Mouse (Mus musculus): ENCODE results near the gene Ccnt1. TPM values are rescaled to one million over a fixed set of nuclear protein-coding genes. Genes with fewer than 3 reads are reported as not detected.
"Not testable (repeated sequence)": the region's sequence is repeated elsewhere in the genome, so short reads cannot be mapped to it uniquely, and the experiment has no call there.

The Ccnt1 gene
- polyA plus RNA-seq, 1 experiment from 2014 or later, result 56.0 TPM

GRCm38 (mm10) chr15:98513676-98514075 is 57.0 kb downstream of the Ccnt1 start:
- ATAC-seq (replicated peaks; ENCODE audit: low FRiP score); H3K27ac ChIP-seq (ENCODE audit: low read depth, low read length); H3K4me2 ChIP-seq; H3K9me3 ChIP-seq (ENCODE audit: control insufficient read depth, low read length); H3K4me3 ChIP-seq (ENCODE audit: low read depth, low read length); DNase-seq (ENCODE audit: low spot score); H3K4me1 ChIP-seq (replicated peaks; ENCODE audit: control insufficient read depth, insufficient read depth, low read length); H3K9ac ChIP-seq (ENCODE audit: low read depth, low read length); H3K36me3 ChIP-seq (ENCODE audit: control insufficient read depth, insufficient read depth, low read length); H3K27me3 ChIP-seq (replicated peaks; ENCODE audit: control insufficient read depth, insufficient read depth, low read length): not testable (repeated sequence)
- WGBS, result 59% methylated on average over 3 of the region's 3 CpGs

GRCm38 (mm10) chr15:98512799-98513321 is 57.9 kb downstream of the Ccnt1 start:
- H3K4me2 ChIP-seq, result no peak overlapping the region
- no peak overlapping the region for H3K9ac ChIP-seq (ENCODE audit: low read depth, low read length)
- H3K4me1 ChIP-seq (replicated peaks; ENCODE audit: control insufficient read depth, insufficient read depth, low read length), result peaks cover 6% of the 10 kb centered on the region; the same call in 1 of the 2 replicates
- H3K27ac ChIP-seq (ENCODE audit: low read depth, low read length), result no peak overlapping the region
- 60% methylated on average over 17 of the region's 17 CpGs for WGBS
- DNase-seq (ENCODE audit: low spot score) (no peak), ATAC-seq (replicated peaks; ENCODE audit: low FRiP score) (no peak)
- H3K36me3 ChIP-seq (ENCODE audit: control insufficient read depth, insufficient read depth, low read length), result peaks cover 4% of the 10 kb centered on the region; the same call in 1 of the 2 replicates
- H3K27me3 ChIP-seq (replicated peaks; ENCODE audit: control insufficient read depth, insufficient read depth, low read length), result no peaks in the 10 kb centered on the region
- H3K4me3 ChIP-seq (ENCODE audit: low read depth, low read length), result no peak overlapping the region
- H3K9me3 ChIP-seq (ENCODE audit: control insufficient read depth, low read length), result no peaks in the 10 kb centered on the region

- H3K4me1 ChIP-seq (replicated peaks; ENCODE audit: control insufficient read depth, insufficient read depth, low read length), result peaks cover 6% of the 10 kb centered on the region; the same call in 1 of the 2 replicates
- no peak overlapping the region for H3K4me3 ChIP-seq (ENCODE audit: low read depth, low read length)
- H3K36me3 ChIP-seq (ENCODE audit: control insufficient read depth, insufficient read depth, low read length), result no peaks in the 10 kb centered on the region
- 48% methylated on average over 8 of the region's 8 CpGs for WGBS
- H3K4me2 ChIP-seq, result no peak overlapping the region
- no peak overlapping the region for H3K9ac ChIP-seq (ENCODE audit: low read depth, low read length)
- no peak for ATAC-seq (replicated peaks; ENCODE audit: low FRiP score)
- no peaks in the 10 kb centered on the region for H3K27me3 ChIP-seq (replicated peaks; ENCODE audit: control insufficient read depth, insufficient read depth, low read length)
- no peak overlapping the region for H3K27ac ChIP-seq (ENCODE audit: low read depth, low read length)
- no peak for DNase-seq (ENCODE audit: low spot score)
- H3K9me3 ChIP-seq (ENCODE audit: control insufficient read depth, low read length), result no peaks in the 10 kb centered on the region
These were observed 58.5 kb downstream of the Ccnt1 start for GRCm38 (mm10) chr15:98512232-98512631.

GRCm38 (mm10) chr15:98511386-98511928 is 59.3 kb downstream of the Ccnt1 start:
- no peak overlapping the region for H3K9ac ChIP-seq (ENCODE audit: low read depth, low read length)
- no peaks in the 10 kb centered on the region for H3K9me3 ChIP-seq (ENCODE audit: control insufficient read depth, low read length)
- ATAC-seq (replicated peaks; ENCODE audit: low FRiP score) (no peak), DNase-seq (ENCODE audit: low spot score) (no peak)
- H3K4me1 ChIP-seq (replicated peaks; ENCODE audit: control insufficient read depth, insufficient read depth, low read length), result peaks cover 6% of the 10 kb centered on the region; the same call in 1 of the 2 replicates
- peak overlapping the region; percentile 65; the same call in 1 of the 2 replicates for H3K4me2 ChIP-seq
- WGBS, result 64% methylated on average over 13 of the region's 13 CpGs
- H3K27ac ChIP-seq (ENCODE audit: low read depth, low read length), result no peak overlapping the region; the same call in 1 of the 2 replicates
- no peak overlapping the region for H3K4me3 ChIP-seq (ENCODE audit: low read depth, low read length)
- no peaks in the 10 kb centered on the region for H3K27me3 ChIP-seq (replicated peaks; ENCODE audit: control insufficient read depth, insufficient read depth, low read length)
- H3K36me3 ChIP-seq (ENCODE audit: control insufficient read depth, insufficient read depth, low read length), result no peaks in the 10 kb centered on the region

GRCm38 (mm10) chr15:98510438-98511385 is 60.0 kb downstream of the Ccnt1 start:
- Histone ChIP-seq H3K4me2 (peak overlapping the region; percentile 65), H3K36me3 (ENCODE audit: control insufficient read depth, insufficient read depth, low read length) (no peaks in the 10 kb centered on the region), H3K27me3 (replicated peaks; ENCODE audit: control insufficient read depth, insufficient read depth, low read length) (no peaks in the 10 kb centered on the region), H3K27ac (ENCODE audit: low read depth, low read length) (no peak overlapping the region; the same call in 1 of the 2 replicates), H3K4me3 (ENCODE audit: low read depth, low read length) (peak overlapping the region; percentile 32), H3K9ac (ENCODE audit: low read depth, low read length) (peak overlapping the region; percentile 30; the same call in 1 of the 2 replicates), H3K4me1 (replicated peaks; ENCODE audit: control insufficient read depth, insufficient read depth, low read length) (peaks cover 6% of the 10 kb centered on the region; the same call in 1 of the 2 replicates), H3K9me3 (ENCODE audit: control insufficient read depth, low read length) (no peaks in the 10 kb centered on the region)
- WGBS, result 30% methylated on average over 25 of the region's 25 CpGs
- DNase-seq (ENCODE audit: low spot score) (peak; percentile 78), ATAC-seq (replicated peaks; ENCODE audit: low FRiP score) (no peak; the same call in 1 of the 2 replicates)

GRCm38 (mm10) chr15:98509387-98509786 is 61.3 kb downstream of the Ccnt1 start:
- 45% methylated on average over 2 of the region's 2 CpGs for whole genome bisulfite sequencing
- Histone ChIP-seq H3K27ac (ENCODE audit: low read depth, low read length) (no peak overlapping the region), H3K9ac (ENCODE audit: low read depth, low read length) (no peak overlapping the region), H3K9me3 (ENCODE audit: control insufficient read depth, low read length) (no peaks in the 10 kb centered on the region), H3K27me3 (replicated peaks; ENCODE audit: control insufficient read depth, insufficient read depth, low read length) (no peaks in the 10 kb centered on the region), H3K4me3 (ENCODE audit: low read depth, low read length) (no peak overlapping the region), H3K36me3 (ENCODE audit: control insufficient read depth, insufficient read depth, low read length) (no peaks in the 10 kb centered on the region), H3K4me1 (replicated peaks; ENCODE audit: control insufficient read depth, insufficient read depth, low read length) (peaks cover 6% of the 10 kb centered on the region; the same call in 1 of the 2 replicates), H3K4me2 (no peak overlapping the region)
- ATAC-seq (replicated peaks; ENCODE audit: low FRiP score), result no peak
- DNase-seq (ENCODE audit: low spot score), result no peak

- ATAC-seq (replicated peaks; ENCODE audit: low FRiP score), result no peak
- Histone ChIP-seq H3K4me2 (no peak overlapping the region), H3K9me3 (ENCODE audit: control insufficient read depth, low read length) (no peaks in the 10 kb centered on the region), H3K9ac (ENCODE audit: low read depth, low read length) (no peak overlapping the region), H3K27ac (ENCODE audit: low read depth, low read length) (no peak overlapping the region), H3K36me3 (ENCODE audit: control insufficient read depth, insufficient read depth, low read length) (no peaks in the 10 kb centered on the region), H3K27me3 (replicated peaks; ENCODE audit: control insufficient read depth, insufficient read depth, low read length) (no peaks in the 10 kb centered on the region), H3K4me3 (ENCODE audit: low read depth, low read length) (no peak overlapping the region), H3K4me1 (replicated peaks; ENCODE audit: control insufficient read depth, insufficient read depth, low read length) (peaks cover 6% of the 10 kb centered on the region; the same call in 1 of the 2 replicates)
- no peak for DNase-seq (ENCODE audit: low spot score)
- 86% methylated on average over 6 of the region's 6 CpGs for WGBS
These were observed 63.4 kb downstream of the Ccnt1 start for GRCm38 (mm10) chr15:98507321-98507720.

GRCm38 (mm10) chr15:98506253-98506957 is 64.3 kb downstream of the Ccnt1 start:
- Histone ChIP-seq H3K27me3 (replicated peaks; ENCODE audit: control insufficient read depth, insufficient read depth, low read length) (no peaks in the 10 kb centered on the region), H3K27ac (ENCODE audit: low read depth, low read length) (no peak overlapping the region), H3K4me2 (no peak overlapping the region), H3K9ac (ENCODE audit: low read depth, low read length) (no peak overlapping the region), H3K4me1 (replicated peaks; ENCODE audit: control insufficient read depth, insufficient read depth, low read length) (peaks cover 6% of the 10 kb centered on the region; the same call in 1 of the 2 replicates), H3K36me3 (ENCODE audit: control insufficient read depth, insufficient read depth, low read length) (no peaks in the 10 kb centered on the region), H3K9me3 (ENCODE audit: control insufficient read depth, low read length) (no peaks in the 10 kb centered on the region), H3K4me3 (ENCODE audit: low read depth, low read length) (no peak overlapping the region)
- ATAC-seq (replicated peaks; ENCODE audit: low FRiP score), result no peak
- WGBS, result 60% methylated on average over 9 of the region's 9 CpGs
- no peak for DNase-seq (ENCODE audit: low spot score)
